Mouse (Mus musculus) neural tube, embryonic 14.5 days (tissue): Measurements from ENCODE around the gene Dll1. TPM values are rescaled to one million over a fixed set of nuclear protein-coding genes. Genes with fewer than 3 reads are reported as not detected.
A peak's percentile ranks its signal among the peaks of the same experiment; 100 is the strongest.

Experiments used
- ATAC-seq: fragments of 200-750 bp; cut with Nextera tagmentation; 2 replicates; pipeline ENCODE4 v1.8.0; 2017; ENCODE audit warnings: low read depth, mild to moderate bottlenecking, moderate TSS enrichment, moderate library complexity
- H3K27ac ChIP-seq: fragments of 300-500 bp; sonication (generic); 2 replicates; pipeline ENCODE4 v1.5.1; 2014; ENCODE audit warnings: low read depth, mild to moderate bottlenecking, control low read depth, low read length, moderate library complexity, mixed read lengths
- H3K27me3 ChIP-seq: fragments of 300-500 bp; sonication (generic); 2 replicates; pipeline ENCODE4 v1.6.1; 2014; ENCODE audit warnings: low read length; ENCODE audit not compliant: control insufficient read depth, insufficient read depth
- H3K36me3 ChIP-seq: fragments of 300-500 bp; sonication (generic); 2 replicates; pipeline ENCODE4 v1.6.1; 2014; ENCODE audit warnings: low read length, mixed read lengths; ENCODE audit not compliant: control insufficient read depth, insufficient read depth
- H3K4me1 ChIP-seq: fragments of 300-500 bp; sonication (generic); 2 replicates; pipeline ENCODE4 v1.6.1; 2014; ENCODE audit warnings: low read length; ENCODE audit not compliant: control insufficient read depth, insufficient read depth
- H3K4me2 ChIP-seq: fragments of 300-500 bp; sonication (generic); 2 replicates; pipeline ENCODE4 v1.6.1; 2014; ENCODE audit warnings: mild to moderate bottlenecking, low read depth, low read length, control low read depth
- H3K4me3 ChIP-seq: fragments of 300-500 bp; sonication (generic); 2 replicates; pipeline ENCODE4 v1.5.1; 2014; ENCODE audit warnings: low read depth, low read length, control low read depth, mixed read lengths
- H3K9ac ChIP-seq: fragments of 300-500 bp; sonication (generic); replicated peaks from 2 replicates; pipeline ENCODE4 v1.6.1; 2014; ENCODE audit warnings: low read depth, mild to moderate bottlenecking, control low read depth, low read length, mixed read lengths
- H3K9me3 ChIP-seq: fragments of 300-500 bp; sonication (generic); 2 replicates; pipeline ENCODE4 v1.6.1; 2016; ENCODE audit warnings: low read length; ENCODE audit not compliant: control insufficient read depth
- WGBS: fragments of 180-500 bp; shearing (Covaris S2); extraction: QIAGEN DNeasy Blood & Tissue Kit; methylation state at CpG from one replicate; pipeline ENCODE4 v1.1.7; 2014; 5-methylcytosine and 5-hydroxymethylcytosine counted together
- polyA plus RNA-seq: library from polyadenylated mRNA; unstranded; fragments of >200 nt; fragmentation: Nextera tagmentation; extraction: Ambion mirVana; gene quantifications from 2 replicates; pipeline ENCODE4 v1.2.1, GENCODE M21; 2014

The Dll1 gene
- polyA plus RNA-seq = 15.1 and 18.8 TPM in 2 replicates

DNA sequence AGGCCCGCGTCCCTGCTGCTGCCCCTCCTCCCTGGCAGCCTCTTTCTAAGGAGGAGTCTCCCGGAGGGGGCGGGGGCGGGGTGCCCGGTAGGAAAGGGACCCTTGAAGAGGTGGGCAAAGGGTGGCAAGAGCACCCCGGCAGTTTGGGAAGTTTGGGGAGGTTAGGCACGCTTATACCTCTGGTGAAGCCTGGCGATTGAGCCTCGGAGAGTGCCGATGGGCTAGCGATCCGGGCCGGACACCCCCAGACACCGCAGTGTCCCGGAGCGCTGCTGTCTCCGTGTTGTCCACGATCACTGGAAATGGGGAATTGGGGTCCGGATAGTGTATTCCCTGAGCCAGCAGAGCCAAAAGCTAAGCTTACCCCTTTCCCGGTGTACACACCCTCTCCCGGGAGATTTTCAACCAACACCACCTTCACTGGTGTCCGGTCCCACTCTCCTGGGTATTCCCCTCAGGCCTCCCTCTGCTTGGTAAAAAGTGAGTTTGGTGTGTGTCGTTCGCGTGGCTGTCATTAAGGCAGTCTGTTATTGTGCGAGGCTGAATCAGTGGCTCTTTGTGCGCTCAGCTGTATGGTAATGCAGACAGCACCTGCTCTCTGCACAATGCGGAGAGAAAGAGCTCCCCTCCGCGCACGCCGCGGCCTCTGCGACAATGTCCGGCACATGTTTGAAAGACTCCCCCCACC, at the start of gene Dll1:
Gene Dll1, minus strand, starts transcription at position 379 of the 688 bp plus-strand sequence.
- no peaks in the 10 kb centered on the region for H3K27me3 ChIP-seq
- H3K4me2 ChIP-seq = peak within 1 kb of the TSS; percentile 89
- H3K4me3 ChIP-seq = peak within 1 kb of the TSS; percentile 83
- no peaks in the 10 kb centered on the region for H3K36me3 ChIP-seq
- peak; percentile 50 for ATAC-seq
- peak within 1 kb of the TSS; percentile 95 for H3K9ac ChIP-seq
- no peaks in the 10 kb centered on the region for H3K9me3 ChIP-seq
- peak within 1 kb of the TSS; percentile 97 for H3K27ac ChIP-seq
- under 1% methylated on average over 36 of the region's 36 CpGs for WGBS
- H3K4me1 ChIP-seq = peaks cover 48% of the 10 kb centered on the region

DNA sequence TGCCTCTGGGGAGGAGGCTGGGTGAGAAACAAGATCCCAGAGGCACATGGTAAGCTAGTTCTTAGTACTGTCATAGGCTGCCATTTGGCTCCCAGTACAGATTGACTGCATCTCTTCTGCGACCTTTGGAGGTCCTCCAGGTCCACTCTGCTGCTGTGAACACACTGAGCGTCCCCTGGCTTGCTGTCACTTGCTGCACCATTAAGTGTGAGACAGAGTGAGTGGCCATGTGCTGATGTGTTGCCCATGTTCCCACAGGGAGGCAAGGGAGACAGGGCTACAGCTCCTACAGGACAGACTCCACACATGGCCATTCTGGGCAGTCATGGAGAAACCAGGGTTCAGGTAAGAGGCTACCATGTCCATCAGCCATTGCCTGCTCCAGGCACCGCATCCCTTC, 49.3 kb upstream of the Dll1 start:
- ATAC-seq = no peak
- H3K4me1 ChIP-seq = no peaks in the 10 kb centered on the region
- no peak overlapping the region for H3K27ac ChIP-seq
- no peaks in the 10 kb centered on the region for H3K9me3 ChIP-seq
- peaks cover 63% of the 10 kb centered on the region for H3K36me3 ChIP-seq
- no peak overlapping the region for H3K4me3 ChIP-seq
- no peak overlapping the region for H3K9ac ChIP-seq
- H3K4me2 ChIP-seq = no peak overlapping the region
- WGBS = 93% methylated on average over 3 of the region's 3 CpGs
- H3K27me3 ChIP-seq = no peaks in the 10 kb centered on the region

DNA sequence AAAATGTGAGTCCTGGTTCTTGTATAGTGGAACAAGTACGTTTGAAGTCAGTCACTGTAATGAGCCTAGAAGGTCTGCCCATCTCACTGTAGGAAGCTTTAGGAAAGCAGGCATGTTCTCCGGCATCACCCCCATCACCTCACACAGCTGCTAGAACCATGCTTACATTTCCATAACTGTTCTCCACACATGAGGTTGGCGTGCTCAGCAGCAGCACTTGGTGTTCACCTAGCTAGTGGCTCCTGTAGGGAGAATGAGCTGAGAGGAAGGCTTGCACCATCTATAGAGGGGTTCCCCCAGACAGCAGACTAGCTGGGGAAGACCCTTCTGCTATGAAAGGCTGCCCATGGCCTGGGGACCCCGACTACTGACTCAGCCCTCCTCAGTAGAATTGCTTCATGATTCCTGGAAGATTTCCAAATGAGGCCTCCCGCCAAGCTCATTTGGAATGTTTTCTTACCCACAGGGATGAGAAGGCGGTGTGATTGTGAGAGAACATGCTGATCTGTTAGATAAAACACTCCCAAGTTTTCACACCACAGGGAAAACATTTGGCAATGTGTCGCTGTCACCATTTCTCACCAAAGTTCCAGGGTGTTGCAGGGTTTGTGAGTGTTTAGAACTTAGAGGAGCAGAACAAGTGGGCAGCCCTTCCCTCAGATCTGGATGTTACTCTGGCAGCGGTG, 46.6 kb upstream of the Dll1 start:
- Histone ChIP-seq H3K9me3 (no peaks in the 10 kb centered on the region), H3K4me1 (no peaks in the 10 kb centered on the region), H3K27me3 (no peaks in the 10 kb centered on the region), H3K4me2 (no peak overlapping the region), H3K36me3 (peaks cover 77% of the 10 kb centered on the region), H3K4me3 (no peak overlapping the region), H3K27ac (no peak overlapping the region), H3K9ac (no peak overlapping the region)
- ATAC-seq = no peak
- 69% methylated on average over 8 of the region's 8 CpGs for WGBS

DNA sequence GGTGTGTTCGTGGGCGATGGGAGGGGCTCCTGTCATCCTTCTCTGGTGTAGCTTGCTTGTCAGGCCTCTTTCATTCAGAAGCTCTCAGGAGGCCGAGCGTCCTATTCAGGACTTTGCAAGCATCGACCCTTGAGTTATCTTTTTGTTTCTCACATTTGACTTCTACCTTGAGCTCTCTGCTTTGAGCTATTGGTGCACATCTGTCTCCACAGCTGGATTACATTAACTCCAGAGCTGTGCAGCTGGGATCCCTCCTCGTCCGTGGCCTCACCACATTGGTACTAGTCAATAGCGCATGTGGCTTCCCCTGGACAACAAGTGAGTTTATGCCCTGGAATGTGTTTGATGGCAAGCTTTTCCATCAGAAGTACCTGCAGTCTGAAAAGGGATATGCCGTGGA, 46.0 kb upstream of the Dll1 start:
- WGBS = 88% methylated on average over 9 of the region's 9 CpGs
- no peak overlapping the region for H3K27ac ChIP-seq
- no peaks in the 10 kb centered on the region for H3K4me1 ChIP-seq
- H3K9me3 ChIP-seq = no peaks in the 10 kb centered on the region
- H3K4me2 ChIP-seq = no peak overlapping the region
- no peak overlapping the region for H3K9ac ChIP-seq
- no peak for ATAC-seq
- H3K4me3 ChIP-seq = no peak overlapping the region
- peaks cover 77% of the 10 kb centered on the region for H3K36me3 ChIP-seq
- H3K27me3 ChIP-seq = no peaks in the 10 kb centered on the region

DNA sequence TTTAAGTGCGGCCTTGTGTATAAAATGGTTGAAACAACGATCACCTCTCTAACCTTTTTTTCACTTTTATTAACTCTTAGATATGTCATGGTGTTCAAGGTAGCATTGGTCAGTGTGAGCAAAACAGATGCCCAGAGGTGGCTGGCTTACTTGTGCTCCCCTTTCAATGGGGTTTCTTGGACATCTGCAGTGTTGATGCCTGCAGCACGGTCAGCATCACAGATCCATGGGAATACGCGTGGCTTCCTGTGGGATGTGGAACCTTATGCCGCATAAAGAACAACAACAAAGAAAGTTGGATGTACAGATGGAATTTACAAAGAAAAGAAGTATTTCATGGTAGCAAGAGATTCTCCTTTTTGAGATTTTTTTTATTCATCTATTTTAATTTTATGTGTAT, 44.8 kb upstream of the Dll1 start:
- H3K9me3 ChIP-seq = no peaks in the 10 kb centered on the region
- H3K4me1 ChIP-seq = no peaks in the 10 kb centered on the region
- H3K27ac ChIP-seq = no peak overlapping the region
- peaks cover 74% of the 10 kb centered on the region for H3K36me3 ChIP-seq
- H3K4me2 ChIP-seq = no peak overlapping the region
- no peaks in the 10 kb centered on the region for H3K27me3 ChIP-seq
- H3K9ac ChIP-seq = no peak overlapping the region
- WGBS = 98% methylated on average over 6 of the region's 6 CpGs
- H3K4me3 ChIP-seq = no peak overlapping the region
- no peak for ATAC-seq

DNA sequence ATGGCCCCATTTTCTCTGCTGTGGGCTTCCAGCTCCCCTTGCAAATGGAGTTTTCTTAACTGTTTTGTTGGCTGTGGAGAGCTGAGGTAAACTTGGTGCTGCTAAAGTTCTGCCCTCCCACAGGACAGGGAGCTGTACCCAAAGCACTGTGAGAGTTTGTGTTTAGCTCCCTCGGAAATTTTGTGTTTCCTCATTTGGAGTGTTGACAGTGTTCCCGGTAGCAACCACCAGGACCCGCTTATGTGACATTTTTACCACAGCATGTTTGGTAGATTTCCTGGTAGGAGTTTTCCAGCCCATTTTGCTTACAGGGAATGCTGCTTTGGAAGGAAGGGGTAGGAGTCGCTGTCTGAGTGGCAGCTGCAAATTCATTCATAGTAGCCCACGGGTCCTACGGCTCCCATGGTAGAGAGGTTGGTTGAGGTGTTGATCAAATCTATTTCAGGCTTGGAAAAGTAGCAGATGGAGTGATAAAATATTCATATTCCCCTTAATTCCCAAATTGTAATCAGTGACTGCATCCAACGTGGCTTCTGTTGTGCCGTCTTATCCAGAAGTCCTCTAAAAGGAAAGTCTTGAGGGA, 43.4 kb upstream of the Dll1 start:
- 85% methylated on average over 8 of the region's 8 CpGs for WGBS
- H3K36me3 ChIP-seq = peaks cover 76% of the 10 kb centered on the region
- H3K4me3 ChIP-seq = no peak overlapping the region
- no peak overlapping the region for H3K4me2 ChIP-seq
- H3K9me3 ChIP-seq = no peaks in the 10 kb centered on the region
- no peak overlapping the region for H3K9ac ChIP-seq
- no peak for ATAC-seq
- H3K27ac ChIP-seq = no peak overlapping the region
- no peaks in the 10 kb centered on the region for H3K4me1 ChIP-seq
- no peaks in the 10 kb centered on the region for H3K27me3 ChIP-seq

DNA sequence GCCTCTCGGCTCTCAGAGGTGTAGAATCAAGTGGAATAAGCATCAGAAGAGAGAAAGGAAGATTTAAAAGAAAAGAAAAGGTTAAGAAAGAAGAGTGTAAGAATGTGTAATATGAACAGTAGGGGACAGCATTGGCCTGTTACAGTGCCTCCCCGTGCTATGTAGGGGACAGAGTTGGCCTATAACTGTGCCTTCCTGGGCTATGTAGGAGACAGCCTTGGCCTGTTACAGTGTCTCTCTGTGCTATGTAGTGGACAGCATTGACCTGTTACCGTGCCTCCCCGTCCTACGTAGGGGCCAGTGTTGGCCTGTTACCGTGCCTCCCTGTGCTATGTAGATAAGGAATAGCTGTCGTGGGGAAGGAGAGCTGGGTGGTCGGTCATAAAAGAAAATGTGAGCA, 42.9 kb upstream of the Dll1 start:
- Histone ChIP-seq H3K9me3 (no peaks in the 10 kb centered on the region), H3K4me1 (no peaks in the 10 kb centered on the region), H3K27ac (no peak overlapping the region), H3K4me2 (no peak overlapping the region), H3K4me3 (no peak overlapping the region), H3K27me3 (no peaks in the 10 kb centered on the region), H3K9ac (no peak overlapping the region), H3K36me3 (peaks cover 77% of the 10 kb centered on the region)
- ATAC-seq = no peak
- 93% methylated on average over 8 of the region's 8 CpGs for WGBS

DNA sequence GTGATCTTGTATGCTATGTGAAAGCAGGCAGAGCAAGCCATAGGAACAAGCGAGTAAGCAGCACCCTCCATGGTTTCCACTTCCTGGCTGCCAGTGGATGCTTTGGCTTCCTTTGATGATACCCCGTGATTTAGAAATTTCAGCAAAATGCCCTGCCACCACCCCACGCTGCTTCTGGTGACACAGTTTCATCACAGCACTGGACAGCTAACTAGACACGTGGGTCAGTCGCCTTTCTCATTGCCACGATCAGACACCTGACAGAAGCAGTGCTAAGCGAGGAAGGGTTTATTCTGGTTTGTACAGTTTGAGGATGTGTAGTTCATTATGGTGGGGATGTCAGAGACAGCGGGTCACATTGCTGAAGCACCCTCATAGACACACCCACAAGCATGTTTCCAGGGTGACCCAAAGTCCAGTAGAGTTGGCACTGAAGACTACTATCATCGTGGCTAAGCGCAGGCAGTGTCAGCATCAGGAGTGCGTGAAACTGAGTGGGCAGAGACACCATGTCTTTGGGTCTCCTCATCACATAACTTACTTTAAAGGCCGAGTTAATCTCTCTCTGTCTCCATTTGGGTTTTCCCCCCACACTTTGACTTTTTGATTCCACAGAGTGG, 40.0 kb upstream of the Dll1 start:
- Histone ChIP-seq H3K9me3 (no peaks in the 10 kb centered on the region), H3K4me1 (no peaks in the 10 kb centered on the region), H3K27ac (no peak overlapping the region), H3K4me3 (no peak overlapping the region), H3K27me3 (no peaks in the 10 kb centered on the region), H3K36me3 (peaks cover 70% of the 10 kb centered on the region), H3K4me2 (no peak overlapping the region), H3K9ac (no peak overlapping the region)
- 95% methylated on average over 12 of the region's 12 CpGs for WGBS
- ATAC-seq = no peak

DNA sequence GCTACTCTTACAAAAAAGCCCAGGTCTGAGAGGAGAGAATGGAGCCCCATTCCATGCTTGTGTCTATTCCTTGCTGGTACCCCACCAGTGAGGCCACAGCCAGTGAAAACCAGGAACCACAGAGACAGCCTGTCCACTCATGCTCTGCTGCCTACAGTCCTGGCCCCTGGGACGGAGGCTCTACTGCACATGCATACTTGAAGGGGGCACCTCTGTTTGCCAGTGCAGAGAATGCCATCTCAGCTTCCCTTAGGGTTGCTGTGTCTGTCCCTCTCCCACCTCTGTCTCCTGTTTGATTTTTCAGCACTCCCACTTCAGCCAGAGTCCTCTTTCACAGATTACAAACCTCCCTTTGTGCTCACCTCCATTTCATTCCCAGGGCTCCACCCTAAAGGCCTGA, 34.2 kb upstream of the Dll1 start:
- H3K9ac ChIP-seq = no peak overlapping the region
- no peaks in the 10 kb centered on the region for H3K4me1 ChIP-seq
- ATAC-seq = no peak
- peaks cover 67% of the 10 kb centered on the region for H3K36me3 ChIP-seq
- H3K27ac ChIP-seq = no peak overlapping the region
- no peak overlapping the region for H3K4me2 ChIP-seq
- WGBS = 100% methylated on average over 1 of the region's 1 CpGs
- H3K27me3 ChIP-seq = no peaks in the 10 kb centered on the region
- H3K4me3 ChIP-seq = no peak overlapping the region
- no peaks in the 10 kb centered on the region for H3K9me3 ChIP-seq
